Mouse (Mus musculus) yolk sac, embryonic 10.5 days (tissue): ENCODE results near the gene Tbx1.
"Not testable (repeated sequence)": the region's sequence is repeated elsewhere in the genome, so short reads cannot be mapped to it uniquely, and the experiment has no call there.

ENCODE experiments used
- DNase-seq: peaks from one replicate; pipeline ENCODE4 v3.0.0-alpha.2; 2017; ENCODE audit warnings: low spot score

The Tbx1 gene

DNA sequence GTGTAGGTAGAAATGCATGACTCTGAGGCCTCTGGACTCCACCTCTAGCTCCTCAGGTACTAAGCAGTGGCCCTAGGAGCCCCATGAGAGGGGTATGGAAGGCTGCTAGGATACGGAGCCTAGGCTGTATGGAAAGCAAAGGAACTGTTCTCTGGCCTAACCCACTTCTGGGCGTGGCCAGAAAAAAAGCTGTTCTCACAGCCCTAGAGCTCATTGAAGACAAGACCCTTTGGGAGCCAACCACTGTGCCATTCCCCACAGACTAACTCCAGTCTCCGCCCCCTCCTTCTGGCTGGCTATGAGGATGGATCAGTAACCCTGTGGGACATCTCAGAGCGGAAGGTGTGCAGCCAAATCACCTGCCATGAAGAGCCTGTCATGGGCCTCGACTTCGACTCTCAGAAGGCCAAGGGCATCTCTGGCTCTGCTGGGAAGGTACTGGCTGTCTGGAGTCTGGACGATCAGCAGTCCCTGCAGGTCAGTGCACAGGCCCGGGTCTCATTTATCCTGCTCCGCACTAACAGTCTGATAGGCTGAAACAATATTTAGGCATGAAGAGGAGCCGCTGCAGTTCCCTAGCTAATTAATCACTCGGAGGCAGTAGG, 38.3 kb downstream of the Tbx1 start:
- no peak for DNase-seq

GRCm38 (mm10) chr16:18551604-18552003, 38.9 kb downstream of the Tbx1 start:
- DNase-seq = peak; percentile 11

- DNase-seq = no peak
Observed at GRCm38 (mm10) chr16:18547891-18548290, 42.6 kb downstream of the Tbx1 start.

GRCm38 (mm10) chr16:18543151-18543829, 47.2 kb downstream of the Tbx1 start:
- DNase-seq = no peak

DNA sequence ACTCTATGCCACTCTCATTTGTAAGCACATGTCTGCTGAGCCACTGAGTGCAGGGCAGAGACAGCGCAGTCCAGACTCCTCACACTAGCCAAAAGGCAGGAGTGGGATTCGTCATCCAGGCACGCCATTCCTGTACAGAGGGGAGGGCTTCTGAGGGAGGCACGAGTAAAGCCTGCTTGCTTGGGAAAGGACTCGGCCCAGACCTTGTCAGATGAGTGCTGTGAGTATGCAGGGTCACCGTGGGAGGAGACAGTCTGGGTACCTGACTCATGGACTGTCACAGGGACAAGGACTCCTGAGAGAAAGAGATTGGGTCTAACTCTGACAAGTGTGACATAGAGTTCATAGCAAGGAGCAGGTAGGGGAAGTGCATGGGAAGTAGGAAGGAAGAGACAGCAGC, 51.2 kb downstream of the Tbx1 start:
- no peak for DNase-seq

- DNase-seq = no peak
Observed at GRCm38 (mm10) chr16:18537407-18537990, 53.0 kb downstream of the Tbx1 start.

GRCm38 (mm10) chr16:18533061-18533460, 57.4 kb downstream of the Tbx1 start:
- not testable (repeated sequence) for DNase-seq
